Mouse (Mus musculus): ENCODE measurements at regions not wholly inside any gene's neighbourhood (a gene's known extent, or its start where the extent isn't known, plus 50 kb on each side); places are given as distances from the start of the nearest gene placed in this dataset.

- no peak for TF ChIP-seq MYOG (IDR thresholded peaks at IDR 0.05; ENCODE audit: control insufficient read depth in 1 of 3, insufficient read depth in 1 of 3, insufficient read length in 2 of 3, low read depth in 2 of 3)
- TF ChIP-seq MAX (IDR thresholded peaks at IDR 0.05; ENCODE audit: low read depth): no peak
- no peak for TF ChIP-seq SRF (IDR thresholded peaks at IDR 0.05; ENCODE audit: control insufficient read depth, insufficient read length, low read depth)
- no peak for TF ChIP-seq USF1 (IDR thresholded peaks at IDR 0.05; ENCODE audit: low read depth)
- no peak for TF ChIP-seq POLR2AphosphoS2 (IDR thresholded peaks at IDR 0.05; ENCODE audit: insufficient read length, low read depth)
- TF ChIP-seq CEBPB (IDR thresholded peaks at IDR 0.05; ENCODE audit: insufficient read depth, poor library complexity, severe bottlenecking): no peak
- no peak for TF ChIP-seq MYOD1 (IDR thresholded peaks at IDR 0.05; ENCODE audit: control insufficient read depth in 1 of 3, insufficient read length in 2 of 3, low read depth in 2 of 3)
- TF ChIP-seq TCF12 (IDR thresholded peaks at IDR 0.05; ENCODE audit: insufficient read depth, poor library complexity, severe bottlenecking): no peak
- no peak for TF ChIP-seq REST (IDR thresholded peaks at IDR 0.05; ENCODE audit: insufficient read depth, insufficient read length)
- no peak for TF ChIP-seq TCF3 (IDR thresholded peaks at IDR 0.05; ENCODE audit: insufficient read length, low read depth)
- no peak for TF ChIP-seq POLR2A (IDR thresholded peaks at IDR 0.05; ENCODE audit: insufficient read length, low read depth)
- no peak for TF ChIP-seq E2F4 (IDR thresholded peaks at IDR 0.05; ENCODE audit: insufficient read depth)
- H3ac ChIP-seq (ENCODE audit: control insufficient read depth, insufficient read length): no peak overlapping the region
- H3K79me2 ChIP-seq (ENCODE audit: control insufficient read depth, insufficient read depth): no peaks in the 10 kb centered on the region
- H3K27me3 ChIP-seq (ENCODE audit: control insufficient read depth, insufficient read depth, insufficient read length): no peaks in the 10 kb centered on the region
- no peak overlapping the region for H3K4me3 ChIP-seq
- H3K36me3 ChIP-seq (ENCODE audit: control insufficient read depth, insufficient read depth): no peaks in the 10 kb centered on the region
- H3K4me2 ChIP-seq (ENCODE audit: low read depth): no peak overlapping the region
Measured at GRCm38 (mm10) chr19:56010766-56011165, 269.1 kb downstream of the Tcf7l2 start.

GRCm38 (mm10) chr19:56011292-56011691, 269.7 kb downstream of the Tcf7l2 start:
- no peaks in the 10 kb centered on the region for H3K27me3 ChIP-seq (ENCODE audit: control insufficient read depth, insufficient read depth, insufficient read length)
- no peak for TF ChIP-seq SRF (IDR thresholded peaks at IDR 0.05; ENCODE audit: control insufficient read depth, insufficient read length, low read depth)
- TF ChIP-seq CEBPB (IDR thresholded peaks at IDR 0.05; ENCODE audit: insufficient read depth, poor library complexity, severe bottlenecking): peak; percentile 90
- no peak for TF ChIP-seq MYOD1 (IDR thresholded peaks at IDR 0.05; ENCODE audit: control insufficient read depth in 1 of 3, insufficient read length in 2 of 3, low read depth in 2 of 3)
- no peak for TF ChIP-seq E2F4 (IDR thresholded peaks at IDR 0.05; ENCODE audit: insufficient read depth)
- no peak overlapping the region for H3ac ChIP-seq (ENCODE audit: control insufficient read depth, insufficient read length)
- H3K4me2 ChIP-seq (ENCODE audit: low read depth): no peak overlapping the region
- H3K36me3 ChIP-seq (ENCODE audit: control insufficient read depth, insufficient read depth): no peaks in the 10 kb centered on the region
- no peaks in the 10 kb centered on the region for H3K79me2 ChIP-seq (ENCODE audit: control insufficient read depth, insufficient read depth)
- H3K4me3 ChIP-seq: no peak overlapping the region

- no peak overlapping the region for H3K4me2 ChIP-seq (ENCODE audit: low read depth)
- no peaks in the 10 kb centered on the region for H3K79me2 ChIP-seq (ENCODE audit: control insufficient read depth, insufficient read depth)
- H3ac ChIP-seq (ENCODE audit: control insufficient read depth, insufficient read length): no peak overlapping the region
- no peak overlapping the region for H3K4me3 ChIP-seq
- H3K36me3 ChIP-seq (ENCODE audit: control insufficient read depth, insufficient read depth): no peaks in the 10 kb centered on the region
- no peak for TF ChIP-seq SRF (IDR thresholded peaks at IDR 0.05; ENCODE audit: control insufficient read depth, insufficient read length, low read depth)
- TF ChIP-seq E2F4 (IDR thresholded peaks at IDR 0.05; ENCODE audit: insufficient read depth): no peak
- TF ChIP-seq MAX (IDR thresholded peaks at IDR 0.05; ENCODE audit: low read depth): no peak
- TF ChIP-seq REST (IDR thresholded peaks at IDR 0.05; ENCODE audit: insufficient read depth, insufficient read length): no peak
- H3K27me3 ChIP-seq (ENCODE audit: control insufficient read depth, insufficient read depth, insufficient read length): no peaks in the 10 kb centered on the region
Measured at GRCm38 (mm10) chr19:56016548-56017346, 270.2 kb upstream of the Habp2 start.

- Histone ChIP-seq H3K79me2 (ENCODE audit: control insufficient read depth, insufficient read depth) (no peaks in the 10 kb centered on the region), H3K4me3 (no peak overlapping the region), H3K27me3 (ENCODE audit: control insufficient read depth, insufficient read depth, insufficient read length) (no peaks in the 10 kb centered on the region), H3K36me3 (ENCODE audit: control insufficient read depth, insufficient read depth) (no peaks in the 10 kb centered on the region), H3K4me2 (ENCODE audit: low read depth) (no peak overlapping the region), H3ac (ENCODE audit: control insufficient read depth, insufficient read length) (no peak overlapping the region)
- TF ChIP-seq REST (IDR thresholded peaks at IDR 0.05; ENCODE audit: insufficient read depth, insufficient read length) (no peak), MYOD1 (IDR thresholded peaks at IDR 0.05; ENCODE audit: control insufficient read depth in 1 of 3, insufficient read length in 2 of 3, low read depth in 2 of 3) (no peak), POLR2A (IDR thresholded peaks at IDR 0.05; ENCODE audit: insufficient read length, low read depth) (no peak), TCF3 (IDR thresholded peaks at IDR 0.05; ENCODE audit: insufficient read length, low read depth) (no peak), MYOG (IDR thresholded peaks at IDR 0.05; ENCODE audit: control insufficient read depth in 1 of 3, insufficient read depth in 1 of 3, insufficient read length in 2 of 3, low read depth in 2 of 3) (no peak)
Measured at GRCm38 (mm10) chr19:56017524-56017923, 269.4 kb upstream of the Habp2 start.

- TF ChIP-seq USF1 (IDR thresholded peaks at IDR 0.05; ENCODE audit: low read depth) (no peak), CEBPB (IDR thresholded peaks at IDR 0.05; ENCODE audit: insufficient read depth, poor library complexity, severe bottlenecking) (no peak), MYOD1 (IDR thresholded peaks at IDR 0.05; ENCODE audit: control insufficient read depth in 1 of 3, insufficient read length in 2 of 3, low read depth in 2 of 3) (no peak)
- H3ac ChIP-seq (ENCODE audit: control insufficient read depth, insufficient read length): no peak overlapping the region
- H3K27me3 ChIP-seq (ENCODE audit: control insufficient read depth, insufficient read depth, insufficient read length): no peaks in the 10 kb centered on the region
- no peak overlapping the region for H3K4me3 ChIP-seq
- no peaks in the 10 kb centered on the region for H3K79me2 ChIP-seq (ENCODE audit: control insufficient read depth, insufficient read depth)
- H3K4me2 ChIP-seq (ENCODE audit: low read depth): no peak overlapping the region
- no peaks in the 10 kb centered on the region for H3K36me3 ChIP-seq (ENCODE audit: control insufficient read depth, insufficient read depth)
Measured at GRCm38 (mm10) chr19:56019143-56019542, 267.8 kb upstream of the Habp2 start.

All from myocyte (in vitro differentiated cells).